Mouse (Mus musculus): ENCODE measurements around the gene Oas2. TPM values are rescaled to one million over a fixed set of nuclear protein-coding genes. Genes with fewer than 3 reads are reported as not detected.

Gene Oas2
- total RNA-seq, 2 experiments from 2014 or later, result 0.14 TPM; not detected in 1

DNA sequence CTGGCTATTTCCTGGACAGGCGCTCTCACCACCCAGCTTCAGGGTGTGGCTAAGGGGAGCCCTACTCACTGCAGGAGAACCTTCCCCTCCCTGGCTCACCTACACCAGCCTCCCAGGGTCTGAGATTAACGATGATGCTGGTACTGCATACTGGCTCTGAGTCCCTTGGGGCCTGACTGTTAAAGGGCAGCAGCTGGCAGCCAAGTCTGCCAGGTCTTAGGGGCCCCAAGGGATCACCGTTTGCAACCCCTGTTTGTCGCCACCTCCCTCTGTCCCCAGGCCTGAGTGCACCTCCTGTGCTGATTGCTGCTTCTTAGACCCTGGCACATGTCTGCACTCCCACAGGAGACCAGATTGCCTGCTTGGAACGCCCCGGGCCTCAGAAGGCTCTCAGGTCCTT is 45.2 kb downstream of the Oas2 start:
- intact Hi-C loops (cut with DNase I), result no loop called here
- no peak for TF ChIP-seq CTCF (IDR thresholded peaks at IDR 0.05)
- H3K27ac ChIP-seq, result no peak overlapping the region
- H3K4me3 ChIP-seq, result no peak overlapping the region
- no peak for DNase-seq (ENCODE audit: extremely low spot score in 1 of 2, low spot score in 2 of 2)

DNA sequence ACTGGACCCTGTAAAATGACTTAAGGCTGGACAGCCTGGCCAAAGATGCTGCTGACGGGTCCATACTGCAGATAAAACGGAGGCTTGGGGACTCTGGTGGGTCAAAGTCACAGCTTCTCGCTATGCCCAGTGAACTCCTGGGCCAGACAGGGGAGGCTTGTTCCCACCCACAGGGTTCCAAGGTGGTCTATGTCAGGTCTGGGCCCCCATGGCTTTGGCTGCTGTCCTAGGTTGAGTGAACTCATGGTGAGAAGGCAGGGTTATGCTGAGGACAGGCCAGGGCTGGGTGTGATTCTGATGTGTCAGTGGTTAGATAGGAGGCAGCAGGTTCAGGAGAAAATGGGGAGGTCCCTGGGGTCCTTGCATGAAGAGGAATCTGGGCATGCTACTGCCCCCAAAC is 46.0 kb downstream of the Oas2 start:
- Histone ChIP-seq H3K27ac (no peak overlapping the region), H3K4me3 (no peak overlapping the region)
- intact Hi-C loops (cut with DNase I), result no loop called here
- TF ChIP-seq CTCF (IDR thresholded peaks at IDR 0.05), result no peak
- no peak for DNase-seq (ENCODE audit: extremely low spot score in 1 of 2, low spot score in 2 of 2)

DNA sequence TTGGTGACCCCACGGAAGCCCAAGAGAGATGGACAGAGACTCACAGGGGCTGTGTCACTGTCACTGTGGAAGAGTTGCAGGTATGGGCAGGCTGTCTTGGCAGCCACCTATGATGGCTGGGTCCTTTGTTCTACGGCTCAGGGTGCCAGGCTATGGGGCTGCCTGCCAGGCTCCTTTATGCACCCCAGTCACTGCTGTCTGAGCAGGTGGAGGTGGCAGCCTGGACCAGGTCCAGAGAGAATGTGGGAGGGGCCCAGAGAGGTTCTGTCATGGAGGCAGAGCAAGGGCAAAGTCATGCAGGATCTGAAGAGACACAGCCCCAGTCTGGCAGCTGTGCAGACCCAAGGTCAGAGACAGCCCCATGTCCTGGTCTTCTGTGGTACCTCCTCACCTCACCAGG is 46.7 kb downstream of the Oas2 start:
- intact Hi-C loops (cut with DNase I), result no loop called here
- no peak for DNase-seq (ENCODE audit: extremely low spot score in 1 of 2, low spot score in 2 of 2)
- no peak for TF ChIP-seq CTCF (IDR thresholded peaks at IDR 0.05)
- Histone ChIP-seq H3K27ac (no peak overlapping the region), H3K4me3 (no peak overlapping the region)

DNA sequence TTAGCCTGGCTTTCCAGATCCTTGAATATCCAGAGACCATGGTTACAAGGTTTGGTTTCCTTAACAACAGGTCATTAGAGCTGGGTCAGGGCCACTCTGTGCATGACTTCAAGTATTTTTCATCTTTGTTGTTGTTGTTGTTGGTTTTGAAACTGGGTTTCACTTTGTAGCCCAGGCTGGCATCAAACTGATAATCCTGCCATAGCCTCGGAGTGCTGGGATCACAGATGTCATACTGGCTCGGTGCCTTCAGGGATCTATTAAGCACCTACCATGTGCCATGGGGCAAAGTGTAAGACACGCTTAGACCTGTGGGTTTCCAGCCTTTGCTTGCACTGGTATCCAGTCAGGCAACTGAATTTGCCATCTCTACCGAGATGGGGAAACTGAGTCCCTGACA is 47.2 kb downstream of the Oas2 start:
- intact Hi-C loops (cut with DNase I), result no loop called here
- Histone ChIP-seq H3K27ac (no peak overlapping the region), H3K4me3 (no peak overlapping the region)
- TF ChIP-seq CTCF (IDR thresholded peaks at IDR 0.05), result no peak
- DNase-seq (ENCODE audit: extremely low spot score in 1 of 2, low spot score in 2 of 2), result no peak

DNA sequence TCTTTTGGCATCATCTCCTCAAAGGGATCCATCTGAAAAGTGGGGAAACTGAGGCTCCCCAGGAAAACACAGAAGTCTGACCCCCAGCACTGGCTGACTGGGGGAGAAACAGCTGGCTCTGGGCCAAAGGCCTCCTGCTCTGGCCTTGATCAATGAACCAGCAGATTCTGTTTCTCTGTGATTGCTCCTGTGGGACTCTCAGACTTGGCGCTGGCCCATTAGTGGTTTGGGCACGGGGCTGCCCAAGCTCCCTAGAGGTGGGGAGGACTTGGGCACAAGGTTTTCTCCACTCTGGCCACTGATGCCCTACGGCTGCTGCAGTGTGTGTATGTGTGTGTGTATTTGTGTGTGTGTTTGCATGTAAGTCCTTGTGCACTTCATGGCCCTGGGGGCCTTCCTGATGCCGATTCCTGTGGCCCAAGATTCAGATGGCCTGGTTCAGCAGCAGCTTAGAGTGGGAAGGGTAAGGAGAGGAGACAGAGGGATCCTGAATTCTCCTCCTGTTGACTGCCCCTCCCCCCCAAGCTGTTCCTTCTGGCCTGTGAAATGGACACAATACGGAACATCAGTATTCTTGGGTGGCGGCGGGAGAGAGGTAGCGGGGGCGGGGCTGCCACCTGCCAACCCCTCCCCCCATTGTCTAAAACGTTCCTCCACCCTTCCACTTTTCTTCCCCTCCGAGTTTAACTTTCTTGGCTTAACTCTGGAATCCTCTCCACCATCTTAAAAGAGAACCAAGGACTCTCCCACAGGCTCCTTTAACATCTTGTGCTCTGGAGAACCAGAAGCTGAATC is 48.5 kb downstream of the Oas2 start:
- no peak for TF ChIP-seq CTCF (IDR thresholded peaks at IDR 0.05)
- intact Hi-C loops (cut with DNase I), result no loop called here
- Histone ChIP-seq H3K27ac (no peak overlapping the region), H3K4me3 (no peak overlapping the region)
- DNase-seq (ENCODE audit: extremely low spot score in 1 of 2, low spot score in 2 of 2), result no peak

DNA sequence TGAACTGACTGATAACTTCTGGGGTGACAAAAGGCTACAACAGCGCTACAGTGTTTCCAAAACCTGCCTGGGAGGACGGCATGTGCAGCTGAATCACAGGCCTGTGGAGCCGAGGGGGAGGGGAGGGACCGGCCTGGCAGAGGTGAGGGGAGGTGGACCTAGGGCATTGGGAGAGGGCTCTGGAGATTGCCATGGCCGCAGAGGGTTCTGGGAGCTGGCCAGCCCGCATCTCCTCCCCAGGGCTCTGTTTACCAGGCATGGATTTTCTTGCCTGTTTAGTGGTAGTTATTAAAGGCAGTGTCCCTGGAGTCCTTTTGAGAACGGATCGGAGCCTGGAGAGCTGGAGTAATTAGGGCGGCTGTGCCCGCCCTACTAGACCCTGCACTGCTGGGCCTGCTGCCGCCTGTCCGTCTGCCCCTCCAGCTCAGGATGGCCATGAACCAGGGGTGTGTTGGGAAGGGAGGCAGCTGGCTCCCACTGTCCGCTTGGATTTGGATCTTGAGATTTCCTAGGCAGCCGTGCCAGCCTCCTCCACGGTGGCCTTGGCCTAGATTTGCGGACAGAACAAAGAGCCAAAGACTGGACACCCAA is 50.8 kb downstream of the Oas2 start:
- Histone ChIP-seq H3K4me3 (no peak overlapping the region), H3K27ac (peak overlapping the region; percentile 50; the same call in 1 of the 2 replicates)
- peak in 1 of 2 experiments; percentile 56 for DNase-seq (ENCODE audit: extremely low spot score in 1 of 2, low spot score in 2 of 2)
- intact Hi-C loops (cut with DNase I), result no loop called here
- TF ChIP-seq CTCF (IDR thresholded peaks at IDR 0.05), result no peak

DNA sequence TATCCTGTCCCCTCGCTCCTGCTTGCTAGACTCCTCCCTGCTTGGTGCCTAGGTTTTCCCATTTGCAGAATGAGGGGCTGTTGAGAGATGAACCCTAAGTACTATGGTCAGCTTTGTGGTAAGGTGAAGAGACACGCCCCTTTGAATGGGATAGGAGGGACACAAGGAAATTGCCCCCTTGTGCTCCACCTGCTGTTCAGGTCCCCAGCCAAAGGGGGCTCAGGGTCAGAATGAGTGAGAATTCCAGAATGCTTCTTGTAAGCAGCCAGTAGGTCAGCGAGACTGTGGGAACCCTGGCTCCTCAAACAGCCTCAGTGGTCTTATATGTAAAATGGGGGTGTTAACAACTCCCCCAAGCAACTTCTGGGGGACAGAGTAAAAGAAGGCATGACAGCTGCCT is 51.5 kb downstream of the Oas2 start:
- peak overlapping the region; percentile 50 for H3K27ac ChIP-seq
- no peak overlapping the region for H3K4me3 ChIP-seq
- intact Hi-C loops (cut with DNase I), result no loop called here
- no peak for DNase-seq (ENCODE audit: extremely low spot score in 1 of 2, low spot score in 2 of 2)
- TF ChIP-seq CTCF (IDR thresholded peaks at IDR 0.05), result no peak

DNA sequence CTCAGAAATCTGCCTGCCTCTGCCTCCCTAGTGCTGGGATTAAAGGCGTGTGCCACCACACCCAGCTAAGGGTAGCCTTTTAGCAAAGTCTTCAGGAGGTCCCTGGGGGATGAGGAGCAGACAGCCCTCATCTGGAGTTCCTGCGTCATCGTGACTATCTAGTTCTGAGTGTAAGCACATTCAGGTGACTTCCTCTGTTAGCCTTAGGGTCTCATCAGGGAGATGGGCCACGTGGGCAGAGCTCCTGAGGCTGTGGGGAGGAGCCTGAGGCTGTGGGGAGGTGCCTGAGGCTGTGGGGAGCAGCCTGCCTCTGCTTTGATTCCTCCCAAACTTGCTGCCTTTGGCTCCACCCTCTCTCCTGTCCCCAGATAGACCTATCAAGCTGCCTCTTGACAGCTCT is 52.8 kb downstream of the Oas2 start:
- no peak for DNase-seq (ENCODE audit: extremely low spot score in 1 of 2, low spot score in 2 of 2)
- Histone ChIP-seq H3K27ac (no peak overlapping the region), H3K4me3 (no peak overlapping the region)
- no peak for TF ChIP-seq CTCF (IDR thresholded peaks at IDR 0.05)
- intact Hi-C loops (cut with DNase I), result no loop called here

DNA sequence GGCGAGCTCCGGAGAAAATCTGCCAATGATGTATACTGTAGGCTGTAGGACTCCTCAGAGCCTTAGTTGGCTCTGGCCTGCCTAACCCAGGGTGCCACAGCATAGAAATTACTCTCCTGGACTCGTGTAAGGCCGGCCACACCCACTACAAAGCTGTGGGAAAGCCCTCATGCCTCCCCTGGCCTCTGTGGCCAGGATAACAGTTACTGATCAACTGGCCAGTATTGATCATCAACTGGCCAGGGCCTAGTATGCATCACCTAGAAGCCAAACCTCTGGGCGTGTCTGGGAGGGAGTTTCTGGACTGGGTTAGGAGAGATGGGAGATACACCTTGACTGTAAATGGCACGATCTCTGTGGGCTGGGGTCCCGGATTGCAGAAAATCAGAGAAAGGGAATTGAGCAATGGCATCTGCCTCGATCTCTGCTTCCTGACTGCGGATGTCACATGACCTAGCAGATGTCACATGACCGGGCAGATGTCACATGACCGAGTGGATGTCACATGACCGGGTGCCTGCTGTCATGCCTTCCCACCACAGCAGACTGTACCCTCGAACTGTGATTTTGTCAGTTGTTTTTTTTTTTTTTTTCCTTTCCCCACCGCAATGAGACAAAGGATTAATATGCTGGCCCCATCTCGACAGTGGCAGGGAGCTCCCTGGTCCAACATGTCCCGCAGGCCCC is 53.5 kb downstream of the Oas2 start:
- no peak overlapping the region for H3K27ac ChIP-seq
- no peak overlapping the region for H3K4me3 ChIP-seq

DNA sequence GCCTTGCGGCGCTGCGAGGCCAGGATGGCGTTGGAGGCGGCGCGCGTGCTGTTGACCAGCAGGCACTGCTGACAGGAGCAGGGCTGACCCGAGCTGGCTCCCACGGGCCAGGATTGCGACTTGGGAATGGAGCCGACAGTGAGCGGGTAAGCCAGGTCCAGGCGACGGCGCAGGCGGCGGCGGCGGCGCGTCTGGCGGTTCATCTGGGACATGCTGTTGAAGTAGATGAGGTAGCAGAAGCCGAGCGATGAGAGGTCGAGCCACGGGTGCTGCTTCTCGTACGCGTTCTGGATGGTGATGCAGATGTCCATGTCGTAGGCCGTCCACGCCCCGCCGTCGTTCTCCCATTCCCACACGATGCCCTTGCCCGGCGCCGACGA is 55.0 kb downstream of the Oas2 start:
- TF ChIP-seq CTCF (IDR thresholded peaks at IDR 0.05), result no peak
- peak; percentile 34 to 49 for DNase-seq (ENCODE audit: extremely low spot score in 1 of 2, low spot score in 2 of 2)
- Histone ChIP-seq H3K4me3 (no peak overlapping the region), H3K27ac (no peak overlapping the region; the same call in 1 of the 2 replicates)
- intact Hi-C loops (cut with DNase I), result no loop called here

More for the DNA sequence above, 53.5 kb downstream of the Oas2 start:
- TF ChIP-seq CTCF (IDR thresholded peaks at IDR 0.05), result no peak
- intact Hi-C loops (cut with DNase I), result no loop called here
- DNase-seq (ENCODE audit: extremely low spot score in 1 of 2, low spot score in 2 of 2), result no peak

DNA sequence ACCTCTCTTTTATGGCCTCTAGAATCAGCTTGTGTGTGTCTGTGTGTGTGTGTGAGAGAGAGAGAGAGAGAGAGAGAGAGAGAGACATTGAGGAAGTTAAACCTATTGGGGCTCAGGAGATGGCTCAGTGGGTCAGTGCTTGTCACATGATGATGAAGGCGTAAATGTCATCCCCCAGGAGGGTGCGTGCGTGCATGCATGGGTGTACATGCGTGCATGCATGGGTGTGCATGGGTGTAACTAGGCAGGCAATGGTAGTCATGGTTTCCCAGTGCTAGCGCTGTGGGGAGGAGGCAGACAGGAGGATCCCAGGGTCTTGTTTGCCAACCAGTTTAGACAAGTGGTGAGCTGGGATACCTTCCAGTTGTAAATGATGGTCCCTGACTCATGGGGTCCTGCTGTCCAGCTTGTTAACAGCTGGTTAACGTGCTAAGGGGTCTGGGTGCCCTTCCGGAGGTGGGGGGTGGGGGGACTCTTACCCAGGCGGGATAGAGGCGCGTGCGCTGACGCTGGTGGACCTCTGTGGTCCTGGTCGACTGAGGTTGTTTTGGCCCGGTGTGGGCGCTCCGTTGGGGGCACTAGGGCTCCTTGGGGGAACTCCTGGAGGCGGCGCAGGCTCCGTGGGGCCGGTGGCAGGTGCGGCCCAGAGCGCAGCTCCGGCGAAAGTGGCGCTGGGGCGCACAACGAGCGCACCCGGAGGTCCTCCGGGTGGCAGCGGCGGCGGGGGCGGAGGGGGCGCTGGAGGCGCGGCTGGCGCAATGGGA is 55.5 kb downstream of the Oas2 start:
- intact Hi-C loops (cut with DNase I), result no loop called here

DNA sequence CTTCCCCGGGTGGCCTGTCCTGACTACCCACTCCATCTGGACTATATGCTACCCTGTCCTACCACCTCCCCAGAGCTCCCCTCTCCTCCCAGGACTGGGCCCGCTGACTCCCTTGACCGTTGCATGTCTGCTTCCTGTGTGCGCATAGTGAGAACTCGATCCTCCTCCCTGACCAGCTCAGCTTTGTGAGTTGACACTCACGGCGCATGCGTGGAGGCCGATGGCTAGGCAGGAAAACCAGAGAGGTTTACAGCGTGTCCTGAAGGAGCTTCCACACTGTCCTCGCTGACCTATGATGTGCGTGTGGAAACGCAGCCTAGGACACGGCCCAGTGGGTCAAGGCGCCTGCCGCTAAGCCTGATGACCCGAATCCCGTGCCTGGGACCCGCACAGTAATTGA is 57.6 kb downstream of the Oas2 start:
- intact Hi-C loops (cut with DNase I), result no loop called here
- TF ChIP-seq CTCF (IDR thresholded peaks at IDR 0.05), result no peak
- DNase-seq (ENCODE audit: extremely low spot score in 1 of 2, low spot score in 2 of 2), result no peak
- no peak overlapping the region for H3K27ac ChIP-seq
- H3K4me3 ChIP-seq, result no peak overlapping the region

More for the DNA sequence above, 55.5 kb downstream of the Oas2 start:
- H3K27ac ChIP-seq, result no peak overlapping the region; the same call in 1 of the 2 replicates
- DNase-seq (ENCODE audit: extremely low spot score in 1 of 2, low spot score in 2 of 2), result no peak
- TF ChIP-seq CTCF (IDR thresholded peaks at IDR 0.05), result no peak
- no peak overlapping the region for H3K4me3 ChIP-seq

Measured in left cerebral cortex, adult 2 months (tissue).